Mouse (Mus musculus) adrenal gland, postnatal 14 days (tissue): Measurements from ENCODE around the gene Gm7876. TPM values are rescaled to one million over a fixed set of nuclear protein-coding genes. Genes with fewer than 3 reads are reported as not detected.
"Not testable (repeated sequence)": the region's sequence is repeated elsewhere in the genome, so short reads cannot be mapped to it uniquely, and the experiment has no call there.

Experiments
- DNase-seq: peaks from one replicate; pipeline ENCODE4 v3.0.0; 2021; ENCODE audit warnings: mixed read lengths
- long read RNA-seq, 2 experiments: library from polyadenylated mRNA; stranded (forward); transcript quantifications; one replicate each; pipeline ENCODE4 v2.0.0; 2021
- total RNA-seq: library from RNA; stranded (reverse); gene quantifications from 2 replicates; pipeline ENCODE4 v1.2.3, GENCODE M21; 2021

The Gm7876 gene
- not detected in 2 replicates for total RNA-seq
- long read RNA-seq, experiment 1, result 0 reads
- long read RNA-seq, experiment 2, result 0 reads

DNA sequence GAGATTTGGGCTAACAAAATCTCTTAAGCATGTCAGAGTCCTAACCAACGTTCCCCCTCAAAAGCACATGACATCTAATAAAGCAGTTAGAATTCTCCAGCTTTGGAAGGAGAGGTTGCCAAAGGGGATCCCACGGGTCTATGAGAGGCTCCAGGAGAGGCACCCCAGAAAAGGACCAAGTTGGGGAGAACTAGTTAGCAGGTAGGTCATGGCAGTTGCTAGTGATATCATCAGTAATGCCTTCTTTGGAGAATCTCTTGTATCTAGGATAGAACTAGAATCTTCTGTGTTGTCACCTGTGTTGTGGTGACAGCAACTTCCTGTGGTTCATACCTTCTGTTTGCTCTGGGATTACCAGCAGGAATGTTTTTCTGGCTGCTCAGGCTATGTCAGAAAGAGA is at the start of gene Gm7876:
TSS of gene Gm7876 (plus strand) at position 301 of the 400 bp plus-strand sequence.
- DNase-seq, result not testable (repeated sequence)

DNA sequence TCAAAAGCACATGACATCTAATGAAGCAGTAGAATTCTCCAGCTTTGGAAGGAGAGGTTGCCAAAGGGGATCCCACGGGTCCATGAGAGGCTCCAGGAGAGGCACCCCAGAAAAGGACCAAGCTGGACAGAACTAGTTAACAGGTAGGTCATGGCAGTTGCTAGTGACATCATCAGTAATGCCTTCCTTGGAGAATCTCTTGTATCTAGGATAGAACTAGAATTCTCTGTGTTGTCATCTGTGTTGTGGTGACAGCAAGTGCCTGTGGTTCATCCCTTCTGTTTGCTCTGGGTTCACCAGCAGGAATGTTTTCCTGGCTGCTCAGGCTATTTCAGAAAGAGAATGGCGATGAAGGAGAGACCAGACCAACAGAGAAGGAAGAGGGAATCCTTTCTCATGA is 45.1 kb upstream of the Gm7876 start, which contains the start of gene Gm3239:
TSS of gene Gm3239 (plus strand) at position 301 of the 400 bp plus-strand sequence.
- not testable (repeated sequence) for DNase-seq

DNA sequence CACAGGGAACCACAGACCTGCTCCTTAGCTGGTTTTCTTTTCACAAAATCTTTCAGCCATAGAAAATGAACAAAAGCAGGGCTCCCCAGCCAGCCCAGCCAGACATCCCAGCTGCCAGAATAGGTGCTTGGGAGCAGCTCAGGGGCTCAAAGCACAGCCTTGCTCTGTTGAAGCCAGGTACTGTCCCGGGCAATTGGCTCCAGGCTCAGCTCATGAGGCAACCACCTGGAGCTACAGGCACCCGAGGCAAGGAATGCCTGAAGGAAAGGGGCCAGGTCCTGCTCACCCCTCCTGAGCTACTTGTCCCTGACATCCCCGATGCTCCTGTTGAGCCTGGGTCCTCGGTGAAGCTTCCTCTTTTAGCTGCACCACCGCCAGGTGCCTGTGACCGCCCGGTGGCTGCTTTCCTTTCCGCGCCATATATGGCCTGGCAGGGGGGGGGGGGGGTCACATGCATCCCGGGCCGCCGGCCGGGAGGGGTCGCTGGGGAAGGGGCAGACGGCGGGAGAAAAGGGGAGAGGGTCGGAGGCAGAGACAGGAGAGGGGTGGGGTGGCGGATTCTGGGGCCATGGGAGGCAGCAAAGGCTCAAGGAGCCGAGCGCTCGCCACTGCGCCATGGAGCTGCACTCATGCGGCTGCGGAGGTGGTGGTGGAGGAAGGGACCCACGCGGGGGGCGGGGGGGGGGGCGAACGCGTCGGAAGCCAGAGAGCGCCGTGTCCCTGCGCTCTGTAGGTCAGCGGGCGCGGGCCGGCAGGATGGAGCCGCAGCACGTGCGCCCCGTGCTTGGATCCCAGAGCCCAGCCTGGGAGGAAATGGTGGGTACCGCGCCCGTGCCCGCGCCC is 17.2 kb downstream of the Gm7876 start, which contains the start of gene Gm3252:
TSS of gene Gm3252 (plus strand) at position 738 of the 843 bp plus-strand sequence.
- not testable (repeated sequence) for DNase-seq

Other genes starting within 250 kb of the Gm7876 start
- not detected in 2 replicates for gene Gm3182, start 227.5 kb upstream of the Gm7876 start, total RNA-seq
- not detected in 2 replicates for gene Gm3047, start 153.8 kb upstream of the Gm7876 start, total RNA-seq
- not detected in 2 replicates for gene Gm8159, start 76.9 kb upstream of the Gm7876 start, total RNA-seq
- gene Gm3239, start 45.0 kb upstream of the Gm7876 start, total RNA-seq, result not detected in 2 replicates
- gene Gm3252, start 17.5 kb downstream of the Gm7876 start, total RNA-seq, result 0.19 TPM in 1 of 2 replicates, not detected in the other
- not detected in 2 replicates for gene Gm9602, start 67.1 kb downstream of the Gm7876 start, total RNA-seq
- not detected in 2 replicates for gene Gm3269, start 128.9 kb downstream of the Gm7876 start, total RNA-seq
- 3.9 and 5.0 TPM in 2 replicates for gene Gm3264, start 146.3 kb downstream of the Gm7876 start, total RNA-seq
- not detected in 2 replicates for gene Gm3278, start 183.2 kb downstream of the Gm7876 start, total RNA-seq